Mouse (Mus musculus): ENCODE results near the gene Gm11492. TPM values are rescaled to one million over a fixed set of nuclear protein-coding genes. Genes with fewer than 3 reads are reported as not detected.

The Gm11492 gene
- polyA plus RNA-seq, 1 experiment from 2014 or later = not detected

GRCm38 (mm10) chr11:87561208-87561607 is 5.2 kb upstream of the Gm11492 start:
- H3K36me3 ChIP-seq = no peaks in the 10 kb centered on the region
- no peak for ATAC-seq (ENCODE audit: low FRiP score)
- H3K9me3 ChIP-seq = no peaks in the 10 kb centered on the region
- 88% methylated on average over 6 of the region's 6 CpGs for WGBS
- no peaks in the 10 kb centered on the region for H3K4me1 ChIP-seq (replicated peaks)
- no peak overlapping the region for H3K9ac ChIP-seq
- no peak overlapping the region for H3K4me3 ChIP-seq
- H3K27me3 ChIP-seq = no peaks in the 10 kb centered on the region
- no peak overlapping the region for H3K27ac ChIP-seq
- no peak overlapping the region for H3K4me2 ChIP-seq

GRCm38 (mm10) chr11:87568255-87568953 is 2.0 kb downstream of the Gm11492 start, which contains the start of gene Sept4:
Sept4 (plus strand) TSS chr11:87568903.
- H3K36me3 ChIP-seq = no peaks in the 10 kb centered on the region
- H3K9ac ChIP-seq = no peak within 1 kb of the TSS
- no peaks in the 10 kb centered on the region for H3K9me3 ChIP-seq
- no peak for ATAC-seq (ENCODE audit: low FRiP score)
- no peak within 1 kb of the TSS for H3K4me2 ChIP-seq
- H3K4me3 ChIP-seq = no peak within 1 kb of the TSS
- no peaks in the 10 kb centered on the region for H3K27me3 ChIP-seq
- H3K27ac ChIP-seq = no peak within 1 kb of the TSS
- H3K4me1 ChIP-seq (replicated peaks) = no peaks in the 10 kb centered on the region
- 85% methylated on average over 7 of the region's 7 CpGs for WGBS

GRCm38 (mm10) chr11:87570743-87571142 is 4.3 kb downstream of the Gm11492 start:
- Histone ChIP-seq H3K27me3 (no peaks in the 10 kb centered on the region), H3K9ac (no peak overlapping the region), H3K4me3 (no peak overlapping the region), H3K36me3 (no peaks in the 10 kb centered on the region), H3K9me3 (no peaks in the 10 kb centered on the region), H3K27ac (no peak overlapping the region), H3K4me1 (replicated peaks) (peaks cover 3% of the 10 kb centered on the region; the same call in 1 of the 2 replicates), H3K4me2 (no peak overlapping the region)
- 66% methylated on average over 5 of the region's 5 CpGs for WGBS
- no peak for ATAC-seq (ENCODE audit: low FRiP score)

GRCm38 (mm10) chr11:87571361-87571950 is 5.0 kb downstream of the Gm11492 start:
- Histone ChIP-seq H3K27ac (no peak overlapping the region), H3K9ac (no peak overlapping the region), H3K9me3 (no peaks in the 10 kb centered on the region), H3K4me1 (replicated peaks) (peaks cover 3% of the 10 kb centered on the region; the same call in 1 of the 2 replicates), H3K4me2 (no peak overlapping the region), H3K4me3 (no peak overlapping the region), H3K27me3 (peaks cover 3% of the 10 kb centered on the region; the same call in 1 of the 2 replicates), H3K36me3 (no peaks in the 10 kb centered on the region)
- ATAC-seq (ENCODE audit: low FRiP score) = no peak
- WGBS = 86% methylated on average over 1 of the region's 1 CpGs

GRCm38 (mm10) chr11:87573751-87574150 is 7.3 kb downstream of the Gm11492 start:
- peaks cover 18% of the 10 kb centered on the region for H3K4me1 ChIP-seq (replicated peaks)
- H3K27ac ChIP-seq = no peak overlapping the region
- H3K4me3 ChIP-seq = no peak overlapping the region
- no peak for ATAC-seq (ENCODE audit: low FRiP score)
- peaks cover 12% of the 10 kb centered on the region; the same call in 1 of the 2 replicates for H3K27me3 ChIP-seq
- H3K4me2 ChIP-seq = no peak overlapping the region
- no peaks in the 10 kb centered on the region for H3K36me3 ChIP-seq
- no peak overlapping the region for H3K9ac ChIP-seq
- H3K9me3 ChIP-seq = no peaks in the 10 kb centered on the region
- whole genome bisulfite sequencing = 73% methylated on average over 7 of the region's 7 CpGs

- peaks cover 25% of the 10 kb centered on the region for H3K4me1 ChIP-seq (replicated peaks)
- 67% methylated on average over 21 of the region's 21 CpGs for WGBS
Measured at GRCm38 (mm10) chr11:87574520-87575180, 8.2 kb downstream of the Gm11492 start.

GRCm38 (mm10) chr11:87577601-87578248 is 11.3 kb downstream of the Gm11492 start:
- H3K4me2 ChIP-seq = peak overlapping the region; percentile 86
- WGBS = 24% methylated on average over 6 of the region's 6 CpGs
- H3K4me3 ChIP-seq = peak overlapping the region; percentile 63
- no peak for ATAC-seq (ENCODE audit: low FRiP score)
- H3K9me3 ChIP-seq = no peaks in the 10 kb centered on the region
- H3K27ac ChIP-seq = no peak overlapping the region
- H3K9ac ChIP-seq = peak overlapping the region; percentile 76
- H3K4me1 ChIP-seq (replicated peaks) = peaks cover 25% of the 10 kb centered on the region
- no peaks in the 10 kb centered on the region for H3K36me3 ChIP-seq
- H3K27me3 ChIP-seq = peaks cover 12% of the 10 kb centered on the region; the same call in 1 of the 2 replicates

More at GRCm38 (mm10) chr11:87574520-87575180, 8.2 kb downstream of the Gm11492 start:
- peaks cover 12% of the 10 kb centered on the region; the same call in 1 of the 2 replicates for H3K27me3 ChIP-seq
- no peak for ATAC-seq (ENCODE audit: low FRiP score)
- H3K4me3 ChIP-seq = no peak overlapping the region
- no peaks in the 10 kb centered on the region for H3K9me3 ChIP-seq
- H3K27ac ChIP-seq = no peak overlapping the region
- H3K36me3 ChIP-seq = no peaks in the 10 kb centered on the region
- no peak overlapping the region for H3K9ac ChIP-seq
- no peak overlapping the region for H3K4me2 ChIP-seq

GRCm38 (mm10) chr11:87578249-87578962 is 12.0 kb downstream of the Gm11492 start:
- H3K4me3 ChIP-seq = peak overlapping the region; percentile 63
- under 1% methylated on average over 39 of the region's 40 CpGs for WGBS
- H3K9ac ChIP-seq = peak overlapping the region; percentile 76
- peak; percentile 78 for ATAC-seq (ENCODE audit: low FRiP score)
- H3K27me3 ChIP-seq = peaks cover 12% of the 10 kb centered on the region; the same call in 1 of the 2 replicates
- no peaks in the 10 kb centered on the region for H3K9me3 ChIP-seq
- H3K4me1 ChIP-seq (replicated peaks) = peaks cover 25% of the 10 kb centered on the region
- H3K4me2 ChIP-seq = peak overlapping the region; percentile 86
- peak overlapping the region; percentile 25 for H3K27ac ChIP-seq
- H3K36me3 ChIP-seq = no peaks in the 10 kb centered on the region

- Histone ChIP-seq H3K9me3 (no peaks in the 10 kb centered on the region), H3K9ac (peak overlapping the region; percentile 76), H3K4me1 (replicated peaks) (peaks cover 25% of the 10 kb centered on the region), H3K4me2 (peak overlapping the region; percentile 86), H3K36me3 (no peaks in the 10 kb centered on the region), H3K4me3 (peak overlapping the region; percentile 63), H3K27ac (peak overlapping the region; percentile 14; the same call in 1 of the 2 replicates), H3K27me3 (peaks cover 12% of the 10 kb centered on the region; the same call in 1 of the 2 replicates)
- 14% methylated on average over 10 of the region's 10 CpGs for WGBS
- ATAC-seq (ENCODE audit: low FRiP score) = peak; percentile 53
Measured at GRCm38 (mm10) chr11:87578963-87579601, 12.6 kb downstream of the Gm11492 start.

GRCm38 (mm10) chr11:87579713-87580112 is 13.3 kb downstream of the Gm11492 start:
- peaks cover 12% of the 10 kb centered on the region; the same call in 1 of the 2 replicates for H3K27me3 ChIP-seq
- no peak overlapping the region for H3K27ac ChIP-seq
- no peak for ATAC-seq (ENCODE audit: low FRiP score)
- H3K9ac ChIP-seq = no peak overlapping the region
- WGBS = 39% methylated on average over 1 of the region's 1 CpGs
- peaks cover 22% of the 10 kb centered on the region for H3K4me1 ChIP-seq (replicated peaks)
- no peak overlapping the region for H3K4me2 ChIP-seq
- H3K4me3 ChIP-seq = no peak overlapping the region
- H3K36me3 ChIP-seq = no peaks in the 10 kb centered on the region
- no peaks in the 10 kb centered on the region for H3K9me3 ChIP-seq

- Histone ChIP-seq H3K4me2 (no peak overlapping the region), H3K4me1 (replicated peaks) (peaks cover 22% of the 10 kb centered on the region), H3K9ac (no peak overlapping the region), H3K9me3 (no peaks in the 10 kb centered on the region), H3K4me3 (no peak overlapping the region), H3K27me3 (peaks cover 12% of the 10 kb centered on the region; the same call in 1 of the 2 replicates), H3K27ac (no peak overlapping the region), H3K36me3 (no peaks in the 10 kb centered on the region)
- ATAC-seq (ENCODE audit: low FRiP score) = no peak
- 48% methylated on average over 10 of the region's 10 CpGs for WGBS
Measured at GRCm38 (mm10) chr11:87580543-87581085, 14.2 kb downstream of the Gm11492 start.
